In the genomic region with DNA sequence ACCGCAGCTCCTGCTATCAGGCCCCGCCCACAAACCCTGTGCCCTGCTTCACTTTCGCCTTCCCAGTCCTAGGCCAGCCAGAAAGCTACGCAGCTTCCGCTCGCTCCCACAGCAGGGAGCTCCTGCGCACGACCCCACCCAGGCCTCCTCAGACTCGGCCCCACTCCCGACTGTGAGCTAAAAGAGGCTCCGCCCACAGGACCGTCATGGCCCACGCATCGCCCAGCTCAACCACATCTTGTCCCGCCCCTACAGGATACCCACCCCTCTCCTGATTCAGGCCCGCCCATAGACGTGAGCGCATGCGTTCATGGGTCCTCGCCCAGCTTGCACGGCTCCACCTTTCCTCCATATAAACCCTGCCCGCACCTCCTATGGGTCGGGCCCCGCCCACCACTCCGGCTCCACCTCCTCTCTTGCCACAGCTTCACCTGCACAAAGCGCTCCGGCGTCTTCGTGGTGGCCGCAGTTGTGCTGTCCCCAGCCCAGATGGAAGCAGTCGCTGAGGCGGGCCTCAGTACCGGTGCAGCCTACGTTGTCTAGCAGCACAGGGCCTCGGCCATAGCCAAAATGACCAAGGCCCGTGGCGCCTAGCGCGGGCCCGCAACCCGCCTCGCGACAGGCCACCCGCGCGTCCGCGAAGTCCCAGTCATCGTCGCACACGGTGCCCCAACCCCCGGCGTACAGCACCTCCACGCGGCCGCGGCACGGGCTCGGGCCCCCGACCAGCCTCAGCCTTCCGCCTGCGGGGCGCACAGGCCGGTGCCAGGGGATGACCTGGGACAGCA, we compare ENCODE assay signal across 8 mouse cellular contexts. TPM values are rescaled to one million over a fixed set of nuclear protein-coding genes. Genes with fewer than 3 reads are reported as not detected.
DNase-seq lines count a peak whose midpoint lies in the region; ATAC-seq and TF ChIP-seq lines count a peak whose summit lies in the region.

No protein-coding gene starts in this region.

- DNase-seq in c-Kit-positive CD71-positive TER-119-positive erythroid progenitor cells, embryonic 14.5 days (ENCODE audit: low spot score), result peak; percentile 99
- peak; percentile 100 for DNase-seq in heart, postnatal 0 days (ENCODE audit: low spot score)
- peak; percentile 99 to 100 for DNase-seq in kidney, postnatal 4 days

- TF ChIP-seq CTCF in E14TG2a.4 (conservative IDR thresholded peaks at IDR 0.05; ENCODE audit: low read length), result no peak
- TF ChIP-seq CTCF in heart, postnatal 0 days (IDR thresholded peaks at IDR 0.05; ENCODE audit: low read depth), result peak; percentile 15; the same call in 1 of the 2 replicates
- no peak for TF ChIP-seq CTCF in testis, adult 2 months (IDR thresholded peaks at IDR 0.05; ENCODE audit: control insufficient read depth, insufficient read depth, insufficient replicate concordance, low read depth, low read length)

- peak overlapping the region; percentile 88 for H3K4me3 ChIP-seq in E14TG2a.4 (replicated peaks; ENCODE audit: low read length)
- peak overlapping the region; percentile 59 for H3K4me3 ChIP-seq in forebrain, embryonic 12.5 days (replicated peaks)
- H3K4me3 ChIP-seq in heart, postnatal 0 days (ENCODE audit: low read depth, low read length), result peak overlapping the region; percentile 62
- peak overlapping the region; percentile 75 for H3K4me3 ChIP-seq in liver, embryonic 16.5 days (ENCODE audit: low read depth, low read length)
- peak overlapping the region; percentile 59 for H3K4me3 ChIP-seq in neural tube, embryonic 13.5 days
- H3K4me3 ChIP-seq in testis, adult 2 months (ENCODE audit: control insufficient read depth, low read depth, low read length), result peak overlapping the region; percentile 74

- H3K4me2 ChIP-seq in forebrain, embryonic 12.5 days, result peak overlapping the region; percentile 83
- H3K4me2 ChIP-seq in heart, postnatal 0 days (ENCODE audit: low read depth, low read length), result peak overlapping the region; percentile 95
- peak overlapping the region; percentile 99 for H3K4me2 ChIP-seq in liver, embryonic 16.5 days (ENCODE audit: low read depth, low read length)
- peak overlapping the region; percentile 95 for H3K4me2 ChIP-seq in neural tube, embryonic 13.5 days

- H3K9me3 ChIP-seq in E14TG2a.4 (ENCODE audit: low read length), result peaks cover 5% of the 10 kb centered on the region; the same call in 1 of the 2 replicates
- no peaks in the 10 kb centered on the region for H3K9me3 ChIP-seq in forebrain, embryonic 12.5 days
- H3K9me3 ChIP-seq in heart, postnatal 0 days (replicated peaks; ENCODE audit: control insufficient read depth, low read length), result no peaks in the 10 kb centered on the region
- no peaks in the 10 kb centered on the region for H3K9me3 ChIP-seq in liver, embryonic 16.5 days (replicated peaks; ENCODE audit: control insufficient read depth, low read length)
- no peaks in the 10 kb centered on the region; the same call in 1 of the 2 replicates for H3K9me3 ChIP-seq in neural tube, embryonic 13.5 days

- peak overlapping the region; percentile 95 for H3K27ac ChIP-seq in forebrain, embryonic 12.5 days
- H3K27ac ChIP-seq in heart, postnatal 0 days (ENCODE audit: low read depth), result peak overlapping the region; percentile 96
- peak overlapping the region; percentile 100 for H3K27ac ChIP-seq in liver, embryonic 16.5 days (ENCODE audit: low read length)
- peak overlapping the region; percentile 97 for H3K27ac ChIP-seq in neural tube, embryonic 13.5 days (replicated peaks)
- H3K27ac ChIP-seq in testis, adult 2 months (ENCODE audit: control insufficient read depth, insufficient read depth, low read depth, low read length), result peak overlapping the region; percentile 63

- peak; percentile 96 for ATAC-seq in forebrain, embryonic 12.5 days (ENCODE audit: low FRiP score)
- peak; percentile 88 for ATAC-seq in heart, postnatal 0 days (ENCODE audit: insufficient read depth, low read depth)
- ATAC-seq in liver, embryonic 16.5 days (ENCODE audit: low read depth), result peak; percentile 92
- peak; percentile 96 for ATAC-seq in neural tube, embryonic 13.5 days (ENCODE audit: low read depth)

- TF ChIP-seq POLR2A in testis, adult 2 months (IDR thresholded peaks at IDR 0.05; ENCODE audit: control insufficient read depth, low read depth, low read length), result peak; percentile 80

- peak overlapping the region; percentile 88 for H3K9ac ChIP-seq in forebrain, embryonic 12.5 days
- peak overlapping the region; percentile 83 for H3K9ac ChIP-seq in heart, postnatal 0 days (replicated peaks; ENCODE audit: low read depth, low read length)
- peak overlapping the region; percentile 85 for H3K9ac ChIP-seq in liver, embryonic 16.5 days (ENCODE audit: low read depth, low read length)
- peak overlapping the region; percentile 91 for H3K9ac ChIP-seq in neural tube, embryonic 13.5 days

- no peaks in the 10 kb centered on the region for H3K27me3 ChIP-seq in E14TG2a.4 (ENCODE audit: insufficient read depth, low read length)
- H3K27me3 ChIP-seq in forebrain, embryonic 12.5 days, result peaks cover 12% of the 10 kb centered on the region
- no peaks in the 10 kb centered on the region for H3K27me3 ChIP-seq in heart, postnatal 0 days (ENCODE audit: control insufficient read depth, insufficient read depth, low read length)
- no peaks in the 10 kb centered on the region for H3K27me3 ChIP-seq in liver, embryonic 16.5 days (ENCODE audit: control insufficient read depth, insufficient read depth, low read depth, low read length)
- H3K27me3 ChIP-seq in neural tube, embryonic 13.5 days, result peaks cover 4% of the 10 kb centered on the region; the same call in 1 of the 2 replicates
- no peaks in the 10 kb centered on the region; the same call in 1 of the 2 replicates for H3K27me3 ChIP-seq in testis, adult 2 months (ENCODE audit: control insufficient read depth, insufficient read depth, low read length)

- peak; percentile 71; the same call in 1 of the 2 replicates for TF ChIP-seq EP300 in heart, postnatal 0 days (IDR thresholded peaks at IDR 0.05; ENCODE audit: low read depth)

- WGBS in forebrain, embryonic 12.5 days, result 1% methylated on average over 63 of the region's 64 CpGs
- under 1% methylated on average over 64 of the region's 64 CpGs for WGBS in heart, postnatal 0 days
- under 1% methylated on average over 60 of the region's 64 CpGs for WGBS in liver, embryonic 16.5 days (ENCODE audit: insufficient replicate concordance)
- WGBS in neural tube, embryonic 13.5 days, result under 1% methylated on average over 60 of the region's 64 CpGs

- H3K36me3 ChIP-seq in E14TG2a.4 (ENCODE audit: insufficient read depth, low read length), result peaks cover 12% of the 10 kb centered on the region
- no peaks in the 10 kb centered on the region for H3K36me3 ChIP-seq in forebrain, embryonic 12.5 days (replicated peaks)
- no peaks in the 10 kb centered on the region for H3K36me3 ChIP-seq in heart, postnatal 0 days (replicated peaks; ENCODE audit: control insufficient read depth, insufficient read depth, low read length)
- H3K36me3 ChIP-seq in liver, embryonic 16.5 days (ENCODE audit: control insufficient read depth, insufficient read depth), result no peaks in the 10 kb centered on the region
- no peaks in the 10 kb centered on the region for H3K36me3 ChIP-seq in neural tube, embryonic 13.5 days
- H3K36me3 ChIP-seq in testis, adult 2 months (ENCODE audit: control insufficient read depth, insufficient read depth, low read length), result no peaks in the 10 kb centered on the region

- H3K4me1 ChIP-seq in E14TG2a.4 (replicated peaks; ENCODE audit: low read depth, low read length), result peaks cover 75% of the 10 kb centered on the region
- H3K4me1 ChIP-seq in forebrain, embryonic 12.5 days, result peaks cover 17% of the 10 kb centered on the region
- H3K4me1 ChIP-seq in heart, postnatal 0 days (ENCODE audit: control insufficient read depth, insufficient read depth), result peaks cover 28% of the 10 kb centered on the region
- H3K4me1 ChIP-seq in liver, embryonic 16.5 days (ENCODE audit: control insufficient read depth, low read depth, low read length), result peaks cover 51% of the 10 kb centered on the region
- H3K4me1 ChIP-seq in neural tube, embryonic 13.5 days (replicated peaks), result peaks cover 20% of the 10 kb centered on the region
- peaks cover 16% of the 10 kb centered on the region for H3K4me1 ChIP-seq in testis, adult 2 months (ENCODE audit: control insufficient read depth, insufficient read depth, low read length)

RNA-seq across cellular contexts. Expression of a gene that starts 11.6 kb away (rescaled TPM):
- 1.1 and 1.7 TPM in 2 replicates for polyA plus RNA-seq in forebrain, embryonic 12.5 days (2016; fragmentation: Nextera tagmentation; extraction: Ambion mirVana)
- total RNA-seq in heart, postnatal 0 days (2014; rRNA removed; ENCODE audit: low replicate concordance), result 1.3 and 3.6 TPM in 2 replicates
- 0.55 and 0.56 TPM in 2 replicates for polyA plus RNA-seq in heart, postnatal 0 days (2015; fragmentation: Nextera tagmentation; extraction: Ambion mirVana)
- polyA plus RNA-seq in liver, embryonic 16.5 days (2015; fragmentation: Nextera tagmentation; extraction: Ambion mirVana), result 1.5 and 1.7 TPM in 2 replicates
- polyA plus RNA-seq in neural tube, embryonic 13.5 days (2015; fragmentation: Nextera tagmentation; extraction: Ambion mirVana), result 0.79 and 1.9 TPM in 2 replicates
- polyA plus RNA-seq in testis, adult 2 months (2012; rRNA removed), result 0.62 and 0.63 TPM in 2 replicates

RNA-seq across cellular contexts. Expression of a gene that starts 17.2 kb away (rescaled TPM):
- 0.28 TPM in 1 of 2 replicates, not detected in the other for polyA plus RNA-seq in forebrain, embryonic 12.5 days (2016; fragmentation: Nextera tagmentation; extraction: Ambion mirVana)
- total RNA-seq in heart, postnatal 0 days (2014; rRNA removed; ENCODE audit: low replicate concordance), result not detected in 2 replicates
- polyA plus RNA-seq in heart, postnatal 0 days (2015; fragmentation: Nextera tagmentation; extraction: Ambion mirVana), result 0.14 TPM in 1 of 2 replicates, not detected in the other
- polyA plus RNA-seq in liver, embryonic 16.5 days (2015; fragmentation: Nextera tagmentation; extraction: Ambion mirVana), result 0.06 TPM in 1 of 2 replicates, not detected in the other
- polyA plus RNA-seq in neural tube, embryonic 13.5 days (2015; fragmentation: Nextera tagmentation; extraction: Ambion mirVana), result 0.14 TPM in 1 of 2 replicates, not detected in the other
- 0.79 and 1.0 TPM in 2 replicates for polyA plus RNA-seq in testis, adult 2 months (2012; rRNA removed)

RNA-seq across cellular contexts. Expression of a gene that starts 28.3 kb away (rescaled TPM):
- 410 and 460 TPM in 2 replicates for polyA plus RNA-seq in forebrain, embryonic 12.5 days (2016; fragmentation: Nextera tagmentation; extraction: Ambion mirVana)
- total RNA-seq in heart, postnatal 0 days (2014; rRNA removed; ENCODE audit: low replicate concordance), result 47.3 and 67.2 TPM in 2 replicates
- 137 and 149 TPM in 2 replicates for polyA plus RNA-seq in heart, postnatal 0 days (2015; fragmentation: Nextera tagmentation; extraction: Ambion mirVana)
- 59.2 and 60.1 TPM in 2 replicates for polyA plus RNA-seq in liver, embryonic 16.5 days (2015; fragmentation: Nextera tagmentation; extraction: Ambion mirVana)
- polyA plus RNA-seq in neural tube, embryonic 13.5 days (2015; fragmentation: Nextera tagmentation; extraction: Ambion mirVana), result 665 and 740 TPM in 2 replicates
- polyA plus RNA-seq in testis, adult 2 months (2012; rRNA removed), result 13.3 and 17.8 TPM in 2 replicates

RNA-seq across cellular contexts. Expression of a gene that starts 31.9 kb away (rescaled TPM):
- polyA plus RNA-seq in forebrain, embryonic 12.5 days (2016; fragmentation: Nextera tagmentation; extraction: Ambion mirVana), result 29.7 and 32.9 TPM in 2 replicates
- 27.4 and 28.6 TPM in 2 replicates for total RNA-seq in heart, postnatal 0 days (2014; rRNA removed; ENCODE audit: low replicate concordance)
- 14.6 and 15.7 TPM in 2 replicates for polyA plus RNA-seq in heart, postnatal 0 days (2015; fragmentation: Nextera tagmentation; extraction: Ambion mirVana)
- polyA plus RNA-seq in liver, embryonic 16.5 days (2015; fragmentation: Nextera tagmentation; extraction: Ambion mirVana), result 6.0 and 6.5 TPM in 2 replicates
- 25.6 and 26.5 TPM in 2 replicates for polyA plus RNA-seq in neural tube, embryonic 13.5 days (2015; fragmentation: Nextera tagmentation; extraction: Ambion mirVana)
- polyA plus RNA-seq in testis, adult 2 months (2012; rRNA removed), result 29.1 and 34.8 TPM in 2 replicates

Comparison
In these comparisons a context has a peak if more than half of its experiments do, and no peak if none do; other contexts are left out.
1. Peak in every context shown above with its lines: DNase-seq, ATAC-seq, H3K4me3 ChIP-seq and H3K27ac ChIP-seq.